Mouse (Mus musculus): Measurements from ENCODE around the gene Anapc5. TPM values are rescaled to one million over a fixed set of nuclear protein-coding genes. Genes with fewer than 3 reads are reported as not detected.

Anapc5 gene
- polyA plus RNA-seq, 1 experiment from 2014 or later: 495 TPM

DNA sequence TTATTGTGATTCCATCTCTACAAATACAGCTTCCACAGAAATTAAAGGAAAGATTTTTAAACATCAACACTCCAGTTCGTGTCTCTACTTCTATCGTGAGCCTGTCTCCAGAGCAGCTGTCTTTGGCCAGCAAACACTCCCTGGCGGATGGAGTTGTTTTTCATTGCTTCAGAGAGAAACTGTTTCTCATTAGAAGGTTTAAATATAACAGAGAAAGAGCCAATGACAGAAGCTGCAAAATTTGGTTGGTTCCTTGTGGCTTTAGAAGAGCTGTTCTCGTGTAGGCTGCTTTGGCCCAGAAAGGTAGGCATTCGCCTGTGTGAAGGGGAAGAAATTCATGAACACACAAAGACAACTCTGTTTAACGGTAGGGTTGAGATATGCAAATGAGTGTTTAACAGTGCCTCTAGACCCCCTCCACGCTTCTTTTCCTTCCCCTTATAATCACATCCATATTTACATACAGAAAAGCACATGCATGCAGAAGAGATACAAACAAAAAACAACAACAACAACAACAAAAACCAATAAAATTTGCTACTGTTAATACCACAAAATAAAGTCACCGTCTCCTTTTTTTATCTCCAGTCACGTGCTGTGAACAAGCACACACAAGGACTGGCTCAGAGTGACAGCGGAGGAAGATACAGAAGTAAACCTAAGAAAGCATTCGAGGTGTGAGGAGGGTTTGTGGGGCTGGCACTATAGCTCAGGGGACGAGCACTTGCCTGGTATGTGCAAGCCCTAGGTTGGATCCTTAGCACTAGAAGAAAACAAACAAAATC is 34.9 kb downstream of the Anapc5 start:
- Histone ChIP-seq H3K9me3 (ENCODE audit: control insufficient read depth, low read length) (no peaks in the 10 kb centered on the region), H3K4me1 (ENCODE audit: control insufficient read depth, insufficient read depth, low read depth, low read length) (no peaks in the 10 kb centered on the region), H3K4me3 (ENCODE audit: low read length) (no peak overlapping the region), H3K36me3 (ENCODE audit: control insufficient read depth, insufficient read depth, low read length) (peaks cover 28% of the 10 kb centered on the region), H3K27me3 (replicated peaks; ENCODE audit: control insufficient read depth, insufficient read depth, low read length) (no peaks in the 10 kb centered on the region), H3K27ac (ENCODE audit: low read depth, low read length) (no peak overlapping the region), H3K4me2 (ENCODE audit: low read length) (no peak overlapping the region), H3K9ac (ENCODE audit: low read depth, low read length) (no peak overlapping the region)
- no peak for ATAC-seq
- WGBS: 64% methylated on average over 12 of the region's 12 CpGs

DNA sequence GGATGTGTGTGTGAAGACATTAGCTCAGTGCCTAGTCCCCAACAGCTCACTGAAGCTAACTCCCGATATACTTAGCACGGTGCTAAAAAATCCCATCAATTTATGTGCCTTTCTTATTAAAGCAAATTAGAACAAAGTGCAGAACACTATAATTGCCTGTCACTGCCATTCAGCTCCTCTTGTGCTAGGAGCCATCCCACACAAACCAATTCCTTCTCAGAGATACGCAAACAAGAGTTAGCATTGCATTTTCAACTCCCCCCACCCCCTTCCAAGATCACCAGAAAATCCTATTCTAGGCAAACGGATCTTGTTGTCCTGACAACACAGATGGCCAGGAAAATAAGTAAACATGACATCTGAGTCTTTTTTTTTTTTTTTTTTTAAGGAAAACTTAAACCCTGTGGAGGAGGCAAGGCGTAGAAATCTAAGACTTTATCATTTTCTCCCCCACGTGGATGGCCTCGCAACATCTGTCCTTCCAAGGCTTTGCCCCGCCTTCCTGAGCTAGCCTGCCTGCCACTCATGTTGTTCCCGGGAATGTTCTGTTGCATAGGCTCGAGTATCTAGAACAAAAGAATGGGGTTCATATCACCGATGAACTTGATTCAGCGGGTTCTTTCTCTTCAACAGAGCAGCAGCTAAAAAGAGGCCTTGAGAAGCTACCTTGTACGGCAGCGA is 37.3 kb downstream of the Anapc5 start:
- Histone ChIP-seq H3K9me3 (ENCODE audit: control insufficient read depth, low read length) (no peaks in the 10 kb centered on the region), H3K27me3 (replicated peaks; ENCODE audit: control insufficient read depth, insufficient read depth, low read length) (no peaks in the 10 kb centered on the region), H3K4me2 (ENCODE audit: low read length) (no peak overlapping the region), H3K27ac (ENCODE audit: low read depth, low read length) (no peak overlapping the region), H3K4me3 (ENCODE audit: low read length) (no peak overlapping the region), H3K9ac (ENCODE audit: low read depth, low read length) (no peak overlapping the region), H3K36me3 (ENCODE audit: control insufficient read depth, insufficient read depth, low read length) (peaks cover 23% of the 10 kb centered on the region), H3K4me1 (ENCODE audit: control insufficient read depth, insufficient read depth, low read depth, low read length) (no peaks in the 10 kb centered on the region)
- WGBS: 50% methylated on average over 14 of the region's 14 CpGs
- no peak for ATAC-seq

DNA sequence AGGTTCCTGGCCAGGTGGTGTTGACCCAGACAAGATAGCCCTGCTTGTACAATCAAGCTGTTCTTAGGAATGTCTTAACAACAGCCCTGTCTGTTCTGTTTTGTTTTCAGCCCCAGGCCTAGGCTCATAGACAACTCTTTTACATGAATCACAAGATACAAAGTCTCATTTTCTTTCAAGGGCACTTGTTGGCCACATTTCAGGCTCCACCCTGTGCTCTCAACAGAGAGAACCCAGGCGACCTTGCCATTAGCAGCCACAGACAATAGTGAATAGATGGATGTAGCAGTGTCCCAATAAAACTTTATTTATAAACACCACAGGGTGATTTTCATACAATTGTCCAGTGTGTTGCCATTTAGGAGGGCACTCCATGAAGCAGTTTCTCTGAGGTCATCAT is 39.1 kb downstream of the Anapc5 start:
- no peak for ATAC-seq
- no peaks in the 10 kb centered on the region for H3K9me3 ChIP-seq (ENCODE audit: control insufficient read depth, low read length)
- H3K4me2 ChIP-seq (ENCODE audit: low read length): no peak overlapping the region
- H3K4me3 ChIP-seq (ENCODE audit: low read length): no peak overlapping the region
- H3K9ac ChIP-seq (ENCODE audit: low read depth, low read length): no peak overlapping the region
- H3K27ac ChIP-seq (ENCODE audit: low read depth, low read length): no peak overlapping the region
- H3K4me1 ChIP-seq (ENCODE audit: control insufficient read depth, insufficient read depth, low read depth, low read length): peaks cover 9% of the 10 kb centered on the region
- no peaks in the 10 kb centered on the region for H3K27me3 ChIP-seq (replicated peaks; ENCODE audit: control insufficient read depth, insufficient read depth, low read length)
- 49% methylated on average over 1 of the region's 1 CpGs for WGBS
- H3K36me3 ChIP-seq (ENCODE audit: control insufficient read depth, insufficient read depth, low read length): peaks cover 8% of the 10 kb centered on the region

DNA sequence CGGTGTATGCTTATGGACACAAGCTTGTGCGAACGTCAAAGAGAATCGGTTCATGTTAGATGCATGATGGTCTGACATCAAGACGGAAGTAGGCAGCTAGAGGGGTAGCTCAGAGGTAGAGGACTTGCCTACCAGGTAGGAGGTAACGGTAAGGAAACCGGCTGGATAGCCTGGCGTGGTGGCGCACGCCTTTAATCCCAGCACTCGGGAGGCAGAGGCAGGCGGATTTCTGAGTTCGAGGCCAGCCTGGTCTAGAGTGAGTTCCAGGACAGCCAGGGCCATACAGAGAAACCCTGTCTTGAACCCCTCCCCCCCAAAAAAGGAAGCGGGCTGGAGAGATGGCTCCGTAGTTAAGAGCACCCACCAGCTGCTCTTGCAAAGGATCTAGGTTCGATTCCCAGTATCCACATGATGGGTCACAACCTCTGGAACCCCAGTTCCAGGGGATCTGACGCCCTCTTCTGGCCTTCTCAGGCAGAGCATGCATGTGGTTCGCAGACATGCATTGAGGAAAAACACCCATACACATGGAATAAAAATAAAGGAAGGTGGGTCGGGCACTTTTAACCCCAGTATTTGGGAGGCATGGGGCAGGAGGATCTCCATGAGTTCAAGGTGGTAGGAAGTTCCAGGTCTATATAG is 40.2 kb downstream of the Anapc5 start:
- no peak for ATAC-seq
- WGBS: 88% methylated on average over 19 of the region's 19 CpGs

DNA sequence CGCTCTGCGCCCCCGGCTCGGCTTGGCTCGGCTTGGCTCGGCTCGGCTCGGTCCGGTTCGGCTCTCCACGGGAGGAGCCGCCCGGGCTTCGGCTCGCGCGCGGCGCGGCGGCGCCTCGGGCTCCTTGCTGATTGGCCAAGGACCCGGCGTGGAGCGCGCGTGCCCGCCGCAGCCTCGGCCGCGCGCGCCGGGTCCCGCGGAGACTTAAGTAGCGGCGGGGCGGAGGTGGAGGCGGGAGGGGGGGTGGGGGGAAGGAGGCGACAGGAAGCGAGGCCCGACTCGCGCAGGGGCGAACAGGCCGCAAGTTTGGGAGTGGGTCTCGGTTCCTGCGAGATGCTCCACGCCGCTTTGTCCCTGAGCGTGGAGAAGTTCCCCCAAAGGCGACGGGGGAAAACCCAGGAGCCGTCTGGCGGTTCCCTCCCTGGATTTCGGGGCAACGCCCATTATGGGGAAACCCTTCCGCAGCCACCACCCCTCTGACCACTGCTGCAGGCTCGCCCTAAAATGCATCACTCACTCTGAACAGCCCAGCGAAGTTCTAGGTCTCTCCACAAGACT is 41.8 kb downstream of the Anapc5 start, which contains the start of gene Camkk2:
Camkk2 (minus strand) TSS at position 133 of the 558 bp plus-strand sequence.
- Histone ChIP-seq H3K4me3 (ENCODE audit: low read length) (peak within 1 kb of the TSS; percentile 92), H3K27me3 (replicated peaks; ENCODE audit: control insufficient read depth, insufficient read depth, low read length) (no peaks in the 10 kb centered on the region), H3K9me3 (ENCODE audit: control insufficient read depth, low read length) (no peaks in the 10 kb centered on the region), H3K36me3 (ENCODE audit: control insufficient read depth, insufficient read depth, low read length) (no peaks in the 10 kb centered on the region), H3K4me1 (ENCODE audit: control insufficient read depth, insufficient read depth, low read depth, low read length) (peaks cover 9% of the 10 kb centered on the region), H3K4me2 (ENCODE audit: low read length) (peak within 1 kb of the TSS; percentile 72), H3K9ac (ENCODE audit: low read depth, low read length) (peak within 1 kb of the TSS; percentile 94), H3K27ac (ENCODE audit: low read depth, low read length) (peak within 1 kb of the TSS; percentile 82)
- WGBS: 1% methylated on average over 59 of the region's 63 CpGs
- peak; percentile 90 for ATAC-seq

More for the DNA sequence above, 40.2 kb downstream of the Anapc5 start:
- H3K4me1 ChIP-seq (ENCODE audit: control insufficient read depth, insufficient read depth, low read depth, low read length): peaks cover 9% of the 10 kb centered on the region
- no peaks in the 10 kb centered on the region for H3K27me3 ChIP-seq (replicated peaks; ENCODE audit: control insufficient read depth, insufficient read depth, low read length)
- H3K27ac ChIP-seq (ENCODE audit: low read depth, low read length): no peak overlapping the region
- H3K9me3 ChIP-seq (ENCODE audit: control insufficient read depth, low read length): no peaks in the 10 kb centered on the region
- H3K4me2 ChIP-seq (ENCODE audit: low read length): no peak overlapping the region
- no peak overlapping the region for H3K9ac ChIP-seq (ENCODE audit: low read depth, low read length)
- no peaks in the 10 kb centered on the region for H3K36me3 ChIP-seq (ENCODE audit: control insufficient read depth, insufficient read depth, low read length)
- no peak overlapping the region for H3K4me3 ChIP-seq (ENCODE audit: low read length)

DNA sequence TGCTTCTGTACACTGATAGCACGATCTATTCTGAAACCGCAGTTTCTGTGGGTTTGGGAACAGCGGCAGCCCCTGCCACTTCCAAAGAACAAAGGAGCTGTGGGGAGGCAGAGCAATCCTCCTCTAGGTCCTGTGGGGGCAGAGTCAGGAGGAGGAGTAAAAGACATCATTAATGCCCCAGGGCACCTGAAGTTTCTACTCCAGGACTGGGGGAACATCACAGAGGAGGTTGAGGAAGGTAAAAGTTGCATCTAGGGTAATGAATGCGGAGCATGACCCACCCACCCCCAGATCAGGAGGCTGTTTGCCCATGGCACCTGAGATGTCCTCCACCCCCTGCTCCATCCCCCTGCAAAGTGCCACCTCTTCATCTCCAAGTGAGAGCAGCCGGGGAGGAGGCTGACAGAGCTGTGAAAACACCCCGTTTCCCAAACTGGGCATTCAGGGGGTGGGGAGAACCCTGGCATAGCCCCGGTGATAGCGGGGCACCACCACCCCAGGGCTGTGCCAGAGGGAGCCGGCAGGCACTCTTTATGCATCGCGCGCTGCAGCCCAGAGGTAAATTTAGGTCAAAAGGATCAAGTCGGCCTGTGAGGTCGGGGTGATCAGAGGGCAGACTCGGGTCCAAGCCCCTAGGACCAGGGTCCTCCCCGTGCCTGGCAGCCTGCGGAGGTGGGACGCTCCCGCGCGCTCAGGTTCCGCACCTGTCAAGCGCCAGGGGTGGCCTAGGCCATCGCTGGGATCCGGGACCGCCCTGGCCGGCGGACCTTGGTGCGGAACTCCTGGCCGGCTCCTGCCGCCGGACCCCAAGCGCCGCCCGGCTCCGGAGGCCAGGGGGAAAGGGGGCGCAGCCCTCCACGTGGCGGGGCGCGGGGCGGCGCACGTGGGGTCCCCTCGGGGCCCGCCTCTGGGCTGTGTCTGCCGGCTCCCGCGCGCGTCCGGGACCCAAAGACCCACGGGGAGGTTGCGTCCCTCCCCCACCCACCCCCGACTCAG is 42.6 kb downstream of the Anapc5 start:
- Histone ChIP-seq H3K36me3 (ENCODE audit: control insufficient read depth, insufficient read depth, low read length) (no peaks in the 10 kb centered on the region), H3K9me3 (ENCODE audit: control insufficient read depth, low read length) (no peaks in the 10 kb centered on the region), H3K27ac (ENCODE audit: low read depth, low read length) (peak overlapping the region; percentile 82), H3K4me1 (ENCODE audit: control insufficient read depth, insufficient read depth, low read depth, low read length) (peaks cover 9% of the 10 kb centered on the region), H3K4me3 (ENCODE audit: low read length) (peak overlapping the region; percentile 92), H3K27me3 (replicated peaks; ENCODE audit: control insufficient read depth, insufficient read depth, low read length) (no peaks in the 10 kb centered on the region), H3K9ac (ENCODE audit: low read depth, low read length) (peak overlapping the region; percentile 94), H3K4me2 (ENCODE audit: low read length) (peak overlapping the region; percentile 72)
- ATAC-seq: peak; percentile 43
- 2% methylated on average over 35 of the region's 55 CpGs for WGBS

DNA sequence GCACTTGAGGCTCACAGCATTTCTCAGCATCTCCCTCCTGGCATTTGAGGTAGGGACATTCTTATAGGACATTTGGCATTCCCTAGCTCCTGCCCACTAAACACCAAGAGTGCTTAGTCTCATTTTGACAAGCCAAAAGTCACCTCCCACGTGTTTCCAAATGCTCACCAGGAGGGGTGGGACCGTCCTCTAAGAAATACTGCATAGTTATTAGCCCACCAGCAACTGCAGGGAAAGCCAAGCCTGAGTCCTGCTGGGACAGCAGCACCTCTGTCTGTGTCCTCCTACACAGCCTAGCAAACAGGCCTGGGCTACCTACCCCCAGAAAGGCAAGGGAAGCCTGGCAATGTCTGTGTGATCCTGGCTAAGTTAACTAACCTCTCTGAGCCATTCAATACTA is 43.8 kb downstream of the Anapc5 start:
- Histone ChIP-seq H3K4me1 (ENCODE audit: control insufficient read depth, insufficient read depth, low read depth, low read length) (peaks cover 9% of the 10 kb centered on the region), H3K36me3 (ENCODE audit: control insufficient read depth, insufficient read depth, low read length) (no peaks in the 10 kb centered on the region), H3K4me2 (ENCODE audit: low read length) (peak overlapping the region; percentile 72; the same call in 1 of the 2 replicates), H3K4me3 (ENCODE audit: low read length) (no peak overlapping the region), H3K27ac (ENCODE audit: low read depth, low read length) (no peak overlapping the region), H3K9ac (ENCODE audit: low read depth, low read length) (no peak overlapping the region), H3K9me3 (ENCODE audit: control insufficient read depth, low read length) (no peaks in the 10 kb centered on the region), H3K27me3 (replicated peaks; ENCODE audit: control insufficient read depth, insufficient read depth, low read length) (no peaks in the 10 kb centered on the region)
- ATAC-seq: no peak
- 43% methylated on average over 2 of the region's 2 CpGs for WGBS

DNA sequence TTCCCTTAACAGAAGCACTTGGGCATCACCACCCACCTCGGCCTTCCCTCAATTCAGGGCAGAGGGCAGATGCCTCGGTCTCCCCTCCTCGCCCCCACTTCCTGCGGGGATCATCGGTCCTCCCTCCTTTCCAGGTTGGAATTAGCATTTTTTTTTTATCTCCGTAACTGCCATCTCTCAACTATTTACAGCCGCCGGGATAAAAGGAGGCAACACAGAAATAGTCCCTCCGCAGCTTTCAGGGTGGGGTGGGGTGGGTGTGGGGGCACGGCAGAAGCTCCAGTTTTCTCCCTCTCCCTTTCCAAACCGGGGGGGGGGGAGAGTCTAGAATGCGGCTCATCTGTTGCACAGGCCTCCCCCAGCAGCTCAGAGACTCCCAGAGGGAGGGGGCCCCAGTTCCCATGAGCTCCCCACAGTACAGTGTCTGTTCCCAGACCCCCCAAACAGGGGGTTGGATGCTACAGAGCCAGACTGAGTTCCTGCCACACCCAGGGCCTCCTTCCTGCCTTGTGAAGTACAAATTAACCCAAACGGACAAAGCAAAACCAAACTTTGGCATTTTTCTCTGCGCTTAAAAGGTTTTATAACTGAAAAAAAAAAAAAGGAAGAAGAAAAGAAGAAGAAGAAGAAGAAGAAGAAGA is 45.4 kb downstream of the Anapc5 start:
- Histone ChIP-seq H3K36me3 (ENCODE audit: control insufficient read depth, insufficient read depth, low read length) (no peaks in the 10 kb centered on the region), H3K9ac (ENCODE audit: low read depth, low read length) (no peak overlapping the region), H3K27me3 (replicated peaks; ENCODE audit: control insufficient read depth, insufficient read depth, low read length) (no peaks in the 10 kb centered on the region), H3K4me3 (ENCODE audit: low read length) (no peak overlapping the region), H3K27ac (ENCODE audit: low read depth, low read length) (no peak overlapping the region), H3K9me3 (ENCODE audit: control insufficient read depth, low read length) (no peaks in the 10 kb centered on the region), H3K4me1 (ENCODE audit: control insufficient read depth, insufficient read depth, low read depth, low read length) (peaks cover 14% of the 10 kb centered on the region), H3K4me2 (ENCODE audit: low read length) (no peak overlapping the region)
- no peak for ATAC-seq
- 82% methylated on average over 11 of the region's 14 CpGs for WGBS

Data from hindbrain, embryonic 16.5 days (tissue).